Mouse (Mus musculus) liver, adult 2 months (tissue): Measurements from ENCODE around the gene Sdc3.

Source experiments
- CTCF ChIP-seq: fragments of 200-500 bp; IDR thresholded peaks from 2 replicates; pipeline ENCODE4 v1.5.1; 2011; ENCODE audit warnings: low read depth, low read length, control low read depth
- POLR2A ChIP-seq: fragments of 200-500 bp; IDR thresholded peaks from 2 replicates; pipeline ENCODE4 v1.6.1; 2011; ENCODE audit warnings: low read length, control low read depth; ENCODE audit not compliant: insufficient read depth; ENCODE audit errors: extremely low read depth

DNA sequence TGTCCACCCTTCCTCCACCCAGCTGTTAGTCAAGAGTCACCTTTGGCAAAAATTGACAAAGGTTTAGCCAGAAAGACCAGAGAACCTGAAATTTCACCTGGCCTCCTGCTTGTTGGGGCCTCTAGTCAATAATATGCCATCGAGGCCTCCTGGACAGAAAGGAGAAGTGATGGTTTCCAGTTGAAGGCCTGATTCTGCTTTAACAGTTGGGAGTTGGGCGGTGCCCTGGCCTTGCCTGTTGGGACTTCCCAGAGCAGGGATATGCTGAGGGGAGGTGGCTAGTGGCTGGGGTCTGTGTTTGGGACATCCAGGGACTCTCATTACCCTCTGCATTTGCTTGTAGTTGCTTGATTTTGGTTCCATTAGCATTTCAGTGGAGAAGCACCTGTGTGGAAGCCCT lies 9.8 kb upstream of the Sdc3 start:
- TF ChIP-seq CTCF (no peak), POLR2A (no peak)
